Mouse (Mus musculus) subcutaneous adipose tissue, adult 2 months (tissue): Measurements from ENCODE around the gene Ppm1g. TPM values are rescaled to one million over a fixed set of nuclear protein-coding genes. Genes with fewer than 3 reads are reported as not detected.

ENCODE experiments used
- polyA plus RNA-seq: library from polyadenylated mRNA; depleted of rRNA; stranded (reverse); fragments of >200 nt; gene quantifications from 2 replicates; pipeline ENCODE4 v1.2.3, GENCODE M21; 2012; ENCODE audit warnings: low replicate concordance; rRNA removed

Gene Ppm1g
- polyA plus RNA-seq = 30.0 and 90.9 TPM in 2 replicates

GRCm38 (mm10) chr5:31220448-31221303, at the start of gene Ppm1g:
TSS of gene Ppm1g (minus strand) at chr5:31220687.

GRCm38 (mm10) chr5:31251541-31252101, 31.1 kb upstream of the Ppm1g start, which contains the start of gene Krtcap3:
TSS of gene Krtcap3 (plus strand) at chr5:31251691.

GRCm38 (mm10) chr5:31240637-31241521, 20.4 kb upstream of the Ppm1g start, which contains the start of the genes Nrbp1 and Gm9970:
TSS of gene Nrbp1 (plus strand) at chr5:31240864.
TSS of gene Gm9970 (minus strand) at chr5:31241232.

GRCm38 (mm10) chr5:31201742-31202590, 18.5 kb downstream of the Ppm1g start, which contains the start of gene Zfp513:
TSS of gene Zfp513 (minus strand) at chr5:31202303.

GRCm38 (mm10) chr5:31192939-31193630, 27.4 kb downstream of the Ppm1g start, which contains the start of the genes Snx17 and Eif2b4:
TSS of gene Snx17 (plus strand) at chr5:31193227.
TSS of gene Eif2b4 (minus strand) at chr5:31193430.

GRCm38 (mm10) chr5:31179766-31180630, 40.5 kb downstream of the Ppm1g start, which contains the start of the genes Gm29609 and Gtf3c2:
TSS of gene Gm29609 (minus strand) at chr5:31179911.
TSS of gene Gtf3c2 (minus strand) at chr5:31180144.

GRCm38 (mm10) chr5:31154152-31154553, 66.3 kb downstream of the Ppm1g start, which contains the start of gene Mpv17:
TSS of gene Mpv17 (minus strand) at chr5:31154251.

Other genes starting within 250 kb of the Ppm1g start
- 209 and 273 TPM in 2 replicates for gene Atraid, start 172.4 kb downstream of the Ppm1g start, polyA plus RNA-seq
- gene Slc5a6, start 171.8 kb downstream of the Ppm1g start, polyA plus RNA-seq = 40.4 and 53.2 TPM in 2 replicates
- gene Cad, start 165.9 kb downstream of the Ppm1g start, polyA plus RNA-seq = 21.5 and 75.0 TPM in 2 replicates
- not detected in 2 replicates for gene Dnajc5g, start 114.4 kb downstream of the Ppm1g start, polyA plus RNA-seq
- 0.12 TPM in 1 of 2 replicates, not detected in the other for gene Slc30a3, start 112.5 kb downstream of the Ppm1g start, polyA plus RNA-seq
- gene Trim54, start 104.0 kb downstream of the Ppm1g start, polyA plus RNA-seq = not detected in 2 replicates
- not detected in 2 replicates for gene Ucn, start 81.9 kb downstream of the Ppm1g start, polyA plus RNA-seq
- 163 and 250 TPM in 2 replicates for gene Mpv17, start 66.4 kb downstream of the Ppm1g start, polyA plus RNA-seq
- gene Gm29609, start 40.8 kb downstream of the Ppm1g start, polyA plus RNA-seq = 4.4 and 5.4 TPM in 2 replicates
- 57.4 and 85.2 TPM in 2 replicates for gene Gtf3c2, start 40.5 kb downstream of the Ppm1g start, polyA plus RNA-seq
- gene Snx17, start 27.5 kb downstream of the Ppm1g start, polyA plus RNA-seq = 108 and 112 TPM in 2 replicates
- gene Eif2b4, start 27.3 kb downstream of the Ppm1g start, polyA plus RNA-seq = 39.2 and 59.8 TPM in 2 replicates
- gene Zfp513, start 18.4 kb downstream of the Ppm1g start, polyA plus RNA-seq = 34.3 and 47.6 TPM in 2 replicates
- gene Nrbp1, start 20.2 kb upstream of the Ppm1g start, polyA plus RNA-seq = 140 and 206 TPM in 2 replicates
- gene Gm9970, start 20.5 kb upstream of the Ppm1g start, polyA plus RNA-seq = 0.27 and 0.57 TPM in 2 replicates
- gene Krtcap3, start 31.0 kb upstream of the Ppm1g start, polyA plus RNA-seq = 9.7 and 58.7 TPM in 2 replicates
- gene Ift172, start 70.4 kb upstream of the Ppm1g start, polyA plus RNA-seq = 40.7 and 63.3 TPM in 2 replicates
- gene Fndc4, start 75.4 kb upstream of the Ppm1g start, polyA plus RNA-seq = 7.7 and 46.5 TPM in 2 replicates
- gene Gckr, start 76.8 kb upstream of the Ppm1g start, polyA plus RNA-seq = 0.21 and 0.28 TPM in 2 replicates
- gene Zfp512, start 231.7 kb upstream of the Ppm1g start, polyA plus RNA-seq = 12.3 and 19.9 TPM in 2 replicates